Mouse (Mus musculus) naive thymus-derived CD4-positive, alpha-beta T cell, adult 2 months (primary cell): ENCODE measurements around the gene Rsl1d1.
A peak's percentile ranks its signal among the peaks of the same experiment; 100 is the strongest.
"Not testable (repeated sequence)": the region's sequence is repeated elsewhere in the genome, so short reads cannot be mapped to it uniquely, and the experiment has no call there.

Source experiments
- DNase-seq: peaks from one replicate; pipeline ENCODE4 v3.0.0-alpha.2; 2011; ENCODE audit warnings: low read depth

Rsl1d1 gene

GRCm38 (mm10) chr16:11157721-11158120 is 45.4 kb downstream of the Rsl1d1 start:
- DNase-seq: peak; percentile 92

DNA sequence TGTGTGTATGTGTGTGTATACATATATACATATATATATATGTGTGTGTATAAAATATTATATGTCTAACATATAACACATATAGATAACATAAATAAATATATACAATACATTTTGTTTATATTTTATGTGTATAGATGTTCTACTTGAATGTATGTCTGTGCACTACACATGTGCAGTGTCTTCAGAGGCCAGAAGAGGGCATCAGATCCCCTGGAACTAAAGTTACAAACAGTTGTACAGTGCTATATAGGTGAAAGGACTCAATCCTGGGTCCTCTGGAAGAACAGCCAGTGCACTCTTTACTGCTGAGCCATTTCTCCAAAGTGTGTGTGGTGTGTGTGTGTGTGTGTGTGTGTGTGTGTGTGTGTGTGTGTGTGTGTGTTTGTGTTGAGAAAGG is 48.6 kb downstream of the Rsl1d1 start:
- no peak for DNase-seq

DNA sequence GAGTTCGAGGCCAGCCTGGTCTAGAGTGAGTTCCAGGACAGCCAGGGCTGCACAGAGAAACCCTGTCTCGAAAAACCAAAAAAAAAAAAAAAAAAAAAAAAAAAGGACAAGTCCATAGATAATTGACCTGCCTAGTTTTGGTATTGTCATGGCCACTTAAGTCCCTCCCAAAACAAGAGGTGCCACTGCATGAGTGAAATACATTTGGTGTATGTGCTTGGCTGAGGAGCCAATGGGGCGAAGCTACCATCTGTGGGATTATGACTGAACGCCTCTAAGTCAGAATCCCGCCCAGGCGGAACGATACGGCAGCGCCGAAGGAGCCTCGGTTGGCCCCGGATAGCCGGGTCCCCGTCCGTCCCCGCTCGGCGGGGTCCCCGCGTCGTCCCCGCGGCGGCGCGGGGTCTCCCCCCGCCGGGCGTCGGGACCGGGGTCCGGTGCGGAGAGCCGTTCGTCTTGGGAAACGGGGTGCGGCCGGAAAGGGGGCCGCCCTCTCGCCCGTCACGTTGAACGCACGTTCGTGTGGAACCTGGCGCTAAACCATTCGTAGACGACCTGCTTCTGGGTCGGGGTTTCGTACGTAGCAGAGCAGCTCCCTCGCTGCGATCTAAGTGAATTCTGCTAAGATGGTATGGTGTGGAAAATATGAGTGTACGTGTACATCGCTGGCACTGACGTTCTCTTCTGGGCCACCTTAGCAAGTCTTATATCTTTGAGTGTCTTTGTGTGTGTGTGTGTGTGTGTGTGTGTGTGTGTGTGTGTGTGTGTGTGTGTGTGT is 59.2 kb downstream of the Rsl1d1 start:
- not testable (repeated sequence) for DNase-seq
